Mouse (Mus musculus) heart, postnatal 0 days (tissue): ENCODE results near the gene Prdm5. TPM values are rescaled to one million over a fixed set of nuclear protein-coding genes. Genes with fewer than 3 reads are reported as not detected.

Experiments used
- ATAC-seq: fragments of 200-750 bp; cut with Nextera tagmentation; 2 replicates; pipeline ENCODE4 v1.8.0; 2017; ENCODE audit warnings: low read depth, moderate number of reproducible peaks, moderate library complexity; ENCODE audit not compliant: insufficient read depth
- DNase-seq: peaks from one replicate; pipeline ENCODE4 v3.0.0-alpha.2; 2016; ENCODE audit warnings: low spot score
- H3K27ac ChIP-seq: fragments of 300-500 bp; sonication (generic); 2 replicates; pipeline ENCODE4 v1.5.1; 2014; ENCODE audit warnings: low read depth, mild to moderate bottlenecking
- H3K27me3 ChIP-seq: fragments of 300-500 bp; sonication (generic); 2 replicates; pipeline ENCODE4 v1.6.1; 2014; ENCODE audit warnings: low read length, mixed read lengths; ENCODE audit not compliant: control insufficient read depth, insufficient read depth
- H3K36me3 ChIP-seq: fragments of 300-500 bp; sonication (generic); replicated peaks from 2 replicates; pipeline ENCODE4 v1.6.1; 2014; ENCODE audit warnings: low read length, mixed read lengths; ENCODE audit not compliant: control insufficient read depth, insufficient read depth
- H3K4me1 ChIP-seq: fragments of 300-500 bp; sonication (generic); 2 replicates; pipeline ENCODE4 v1.6.1; 2014; ENCODE audit warnings: antibody characterized with exemption; ENCODE audit not compliant: control insufficient read depth, insufficient read depth
- H3K4me2 ChIP-seq: fragments of 300-500 bp; sonication (generic); 2 replicates; pipeline ENCODE4 v1.6.1; 2014; ENCODE audit warnings: low read depth, mild to moderate bottlenecking, low read length, moderate library complexity
- H3K4me3 ChIP-seq: fragments of 300-500 bp; sonication (generic); 2 replicates; pipeline ENCODE4 v1.5.1; 2014; ENCODE audit warnings: low read depth, low read length
- H3K9ac ChIP-seq: fragments of 300-500 bp; sonication (generic); replicated peaks from 2 replicates; pipeline ENCODE4 v1.6.1; 2014; ENCODE audit warnings: low read depth, low read length, mixed read lengths
- H3K9me3 ChIP-seq: fragments of 300-500 bp; sonication (generic); replicated peaks from 2 replicates; pipeline ENCODE4 v1.6.1; 2016; ENCODE audit warnings: low read length; ENCODE audit not compliant: control insufficient read depth
- CTCF ChIP-seq: IDR thresholded peaks from 2 replicates; pipeline ENCODE4 v1.5.1; 2016; ENCODE audit warnings: antibody characterized with exemption, control low read depth, low read depth
- EP300 ChIP-seq: IDR thresholded peaks from 2 replicates; pipeline ENCODE4 v1.6.1; 2016; ENCODE audit warnings: antibody characterized with exemption, low read depth
- WGBS: fragments of 180-500 bp; shearing (Covaris S2); extraction: QIAGEN DNeasy Blood & Tissue Kit; methylation state at CpG from one replicate; pipeline ENCODE4 v1.1.7; 2014; 5-methylcytosine and 5-hydroxymethylcytosine counted together
- polyA plus RNA-seq: library from polyadenylated mRNA; unstranded; fragments of >200 nt; fragmentation: Nextera tagmentation; extraction: Ambion mirVana; gene quantifications from 2 replicates; pipeline ENCODE4 v1.2.1, GENCODE M21; 2015
- total RNA-seq: library from RNA; depleted of rRNA; stranded (reverse); fragments of >200 nt; gene quantifications from 2 replicates; pipeline ENCODE4 v1.2.3, GENCODE M21; 2014; ENCODE audit warnings: low replicate concordance

The Prdm5 gene
- total and polyA plus RNA-seq, 2 experiments from 2014 or later = 12.5 to 14.3 TPM

DNA sequence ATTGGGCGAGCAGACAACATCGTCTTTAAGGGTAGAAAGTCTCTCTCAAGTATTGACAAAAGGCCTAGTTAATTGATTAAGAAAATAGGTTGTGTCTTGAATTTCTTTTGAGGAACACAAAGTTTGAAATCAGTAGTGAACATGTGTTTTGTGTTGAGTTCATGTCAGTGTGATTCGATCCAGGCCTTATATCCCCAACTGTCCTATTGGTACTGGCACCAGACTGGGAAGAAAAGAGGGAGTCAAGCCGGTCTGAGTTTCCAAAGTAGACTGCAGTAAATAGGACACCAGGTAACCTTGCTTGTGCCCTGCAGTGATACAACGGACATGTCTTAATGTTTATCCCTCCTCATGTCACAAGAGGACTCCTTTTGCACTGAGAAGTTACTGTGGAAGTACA lies 19.6 kb upstream of the Prdm5 start:
- TF ChIP-seq CTCF (no peak), EP300 (no peak)
- WGBS = 82% methylated on average over 5 of the region's 5 CpGs
- DNase-seq (no peak), ATAC-seq (no peak)
- Histone ChIP-seq H3K9ac (no peak overlapping the region), H3K27me3 (no peaks in the 10 kb centered on the region), H3K36me3 (no peaks in the 10 kb centered on the region), H3K4me3 (no peak overlapping the region), H3K27ac (no peak overlapping the region), H3K4me1 (no peaks in the 10 kb centered on the region), H3K4me2 (no peak overlapping the region), H3K9me3 (no peaks in the 10 kb centered on the region)

DNA sequence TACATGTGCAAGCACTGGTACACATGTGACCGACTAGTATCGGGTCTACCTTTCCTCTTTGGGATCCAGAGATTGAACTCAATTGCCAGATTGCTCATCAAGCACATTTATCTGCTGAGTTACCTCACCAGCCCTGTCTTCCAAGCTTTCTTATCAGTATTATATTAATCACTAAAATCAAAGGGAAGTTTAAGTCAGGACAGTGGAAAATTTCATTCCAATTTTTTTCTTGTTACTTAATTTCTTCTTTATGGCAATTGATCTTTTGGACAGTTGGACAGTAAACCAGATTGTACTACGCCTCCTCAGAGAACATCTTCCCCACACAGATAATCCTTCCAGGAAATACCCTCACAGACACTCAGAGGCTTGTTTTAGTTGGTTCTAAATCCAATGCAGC lies 18.7 kb upstream of the Prdm5 start:
- DNase-seq (no peak), ATAC-seq (no peak)
- 0 out of 2 replicates have a peak, but pooled peaks cover 2% of the 10 kb centered on the region for H3K4me1 ChIP-seq
- H3K27ac ChIP-seq = no peak overlapping the region
- no peaks in the 10 kb centered on the region for H3K9me3 ChIP-seq
- H3K4me3 ChIP-seq = no peak overlapping the region
- 81% methylated on average over 3 of the region's 3 CpGs for WGBS
- H3K27me3 ChIP-seq = no peaks in the 10 kb centered on the region
- TF ChIP-seq CTCF = no peak
- TF ChIP-seq EP300 = no peak
- H3K4me2 ChIP-seq = no peak overlapping the region
- H3K36me3 ChIP-seq = no peaks in the 10 kb centered on the region
- no peak overlapping the region for H3K9ac ChIP-seq

DNA sequence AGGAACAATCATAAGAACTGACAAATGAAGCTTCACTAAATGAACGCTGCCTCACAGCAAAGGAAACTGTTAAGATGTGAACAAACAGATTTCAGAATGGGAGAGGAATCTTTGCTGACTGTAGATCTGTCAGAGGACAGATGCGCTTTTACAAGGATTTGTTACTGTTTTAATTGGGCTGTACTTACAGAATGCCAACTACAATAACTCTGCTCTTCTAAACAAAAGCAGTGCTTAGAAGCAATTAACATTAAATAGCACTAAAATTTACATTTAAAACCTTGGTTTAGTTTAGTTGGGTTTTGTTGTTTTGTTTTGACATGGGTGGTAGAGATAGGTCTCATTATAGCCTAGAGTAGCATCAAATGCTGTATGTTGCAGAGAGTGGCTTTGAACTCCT lies 14.3 kb upstream of the Prdm5 start:
- no peaks in the 10 kb centered on the region for H3K9me3 ChIP-seq
- no peak overlapping the region for H3K4me3 ChIP-seq
- DNase-seq = no peak
- no peak for ATAC-seq
- H3K9ac ChIP-seq = no peak overlapping the region
- no peaks in the 10 kb centered on the region for H3K27me3 ChIP-seq
- H3K4me1 ChIP-seq = 0 out of 2 replicates have a peak, but pooled peaks cover 6% of the 10 kb centered on the region
- no peak overlapping the region for H3K27ac ChIP-seq
- no peak for TF ChIP-seq EP300
- H3K36me3 ChIP-seq = no peaks in the 10 kb centered on the region
- whole genome bisulfite sequencing = 84% methylated on average over 2 of the region's 2 CpGs
- H3K4me2 ChIP-seq = no peak overlapping the region

DNA sequence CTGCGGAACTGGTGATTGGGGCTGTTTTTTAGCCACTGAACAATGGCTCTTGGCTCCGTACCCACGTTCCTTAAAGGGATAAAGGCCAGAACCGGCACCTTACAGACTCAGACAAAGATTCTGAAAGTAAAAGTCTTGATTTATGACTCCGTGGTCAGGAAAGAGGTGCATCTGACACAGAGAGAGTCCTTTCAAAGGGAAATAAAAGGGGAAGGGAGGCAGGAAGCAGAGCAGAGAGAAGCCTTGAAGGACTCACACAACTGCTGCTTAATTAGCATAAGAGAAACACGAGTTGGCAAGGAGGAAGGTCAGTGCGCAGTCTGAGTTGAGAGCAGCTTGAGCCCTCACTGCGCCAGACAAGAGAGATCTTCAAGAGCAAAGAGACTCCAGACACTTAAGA lies 13.7 kb upstream of the Prdm5 start:
- no peak for DNase-seq

DNA sequence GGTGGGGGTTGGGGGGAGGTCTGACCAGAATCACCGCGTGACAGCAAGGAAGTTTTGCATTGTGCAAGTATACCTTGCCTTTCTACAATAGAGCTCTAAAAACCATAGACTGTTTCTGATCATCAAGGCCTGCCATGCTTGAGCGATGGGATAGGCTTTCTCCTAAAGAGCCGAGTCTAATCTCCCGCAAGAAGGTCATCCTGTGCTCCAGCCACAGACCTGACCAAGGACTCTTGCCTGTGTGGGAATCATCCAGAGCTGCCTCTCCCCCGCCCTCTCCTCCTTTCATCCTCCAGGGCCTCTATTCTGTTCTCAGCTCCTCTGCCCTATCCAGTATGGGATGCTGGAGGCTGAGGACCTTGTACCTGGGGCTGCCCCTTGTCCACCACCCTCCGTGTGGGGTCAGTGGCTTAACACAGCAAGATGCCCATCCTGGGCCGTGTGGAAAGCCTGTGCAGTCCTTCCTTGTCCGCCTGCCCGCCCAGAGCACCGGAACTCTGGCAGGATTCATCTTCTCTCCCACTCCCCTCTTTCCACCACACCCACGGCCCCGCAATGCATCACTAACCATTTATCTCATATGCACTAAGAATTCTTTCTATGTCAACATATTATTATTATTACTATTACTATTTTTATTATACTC lies 12.9 kb upstream of the Prdm5 start:
- TF ChIP-seq CTCF (no peak), EP300 (no peak)
- Histone ChIP-seq H3K9ac (no peak overlapping the region), H3K9me3 (no peaks in the 10 kb centered on the region), H3K4me3 (no peak overlapping the region), H3K4me1 (0 out of 2 replicates have a peak, but pooled peaks cover 6% of the 10 kb centered on the region), H3K36me3 (no peaks in the 10 kb centered on the region), H3K4me2 (no peak overlapping the region), H3K27ac (no peak overlapping the region), H3K27me3 (no peaks in the 10 kb centered on the region)
- DNase-seq (no peak), ATAC-seq (no peak)
- 90% methylated on average over 13 of the region's 13 CpGs for WGBS

More for the DNA sequence above, 13.7 kb upstream of the Prdm5 start:
- peak overlapping the region; percentile 48 for H3K4me2 ChIP-seq
- no peaks in the 10 kb centered on the region for H3K36me3 ChIP-seq
- ATAC-seq = no peak
- H3K9me3 ChIP-seq = no peaks in the 10 kb centered on the region
- 17% methylated on average over 8 of the region's 8 CpGs for WGBS
- H3K4me3 ChIP-seq = peak overlapping the region; percentile 13; the same call in 1 of the 2 replicates
- peak overlapping the region; percentile 23; the same call in 1 of the 2 replicates for H3K27ac ChIP-seq
- no peaks in the 10 kb centered on the region for H3K27me3 ChIP-seq
- TF ChIP-seq CTCF (no peak), EP300 (no peak)
- 0 out of 2 replicates have a peak, but pooled peaks cover 6% of the 10 kb centered on the region for H3K4me1 ChIP-seq
- H3K9ac ChIP-seq = no peak overlapping the region; the same call in 1 of the 2 replicates

DNA sequence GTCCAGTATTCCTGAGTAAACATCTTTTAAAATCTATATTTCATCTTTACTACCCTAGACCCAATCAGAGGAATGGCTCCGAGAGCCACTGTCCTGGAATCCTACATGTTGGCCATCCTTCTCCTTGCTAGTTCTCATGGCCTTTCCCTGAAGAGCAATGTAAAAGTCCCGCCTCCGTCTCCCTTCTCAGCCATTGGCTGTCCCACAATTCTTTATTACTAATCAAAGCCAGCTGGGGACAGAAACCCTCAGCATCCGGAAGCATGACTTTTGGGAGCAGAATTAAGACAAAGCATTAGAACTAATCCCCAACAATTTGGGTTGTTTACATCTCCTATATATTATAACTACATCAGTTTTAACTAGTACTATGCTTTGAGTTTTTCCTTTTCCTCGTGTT lies 10.9 kb upstream of the Prdm5 start:
- TF ChIP-seq CTCF = no peak
- TF ChIP-seq EP300 = no peak
- no peak overlapping the region for H3K9ac ChIP-seq
- no peak overlapping the region for H3K4me3 ChIP-seq
- DNase-seq = no peak
- no peaks in the 10 kb centered on the region for H3K27me3 ChIP-seq
- no peak overlapping the region for H3K27ac ChIP-seq
- H3K4me2 ChIP-seq = no peak overlapping the region
- WGBS = 90% methylated on average over 5 of the region's 5 CpGs
- 0 out of 2 replicates have a peak, but pooled peaks cover 6% of the 10 kb centered on the region for H3K4me1 ChIP-seq
- ATAC-seq = no peak
- no peaks in the 10 kb centered on the region for H3K36me3 ChIP-seq
- H3K9me3 ChIP-seq = no peaks in the 10 kb centered on the region
